Mouse (Mus musculus) v-Abl transformed pro-B cells (cell line): ENCODE data around the gene Wwp2.

Experiments used
- in situ Hi-C, 2 experiments: fragments of 400-800 bp; cut with MboI; formaldehyde crosslinking; loops; one replicate each; pipeline ENCODE4 v1.15.1; 2025; ENCODE audit not compliant: unreplicated experiment in 2 of 2

Gene Wwp2

DNA sequence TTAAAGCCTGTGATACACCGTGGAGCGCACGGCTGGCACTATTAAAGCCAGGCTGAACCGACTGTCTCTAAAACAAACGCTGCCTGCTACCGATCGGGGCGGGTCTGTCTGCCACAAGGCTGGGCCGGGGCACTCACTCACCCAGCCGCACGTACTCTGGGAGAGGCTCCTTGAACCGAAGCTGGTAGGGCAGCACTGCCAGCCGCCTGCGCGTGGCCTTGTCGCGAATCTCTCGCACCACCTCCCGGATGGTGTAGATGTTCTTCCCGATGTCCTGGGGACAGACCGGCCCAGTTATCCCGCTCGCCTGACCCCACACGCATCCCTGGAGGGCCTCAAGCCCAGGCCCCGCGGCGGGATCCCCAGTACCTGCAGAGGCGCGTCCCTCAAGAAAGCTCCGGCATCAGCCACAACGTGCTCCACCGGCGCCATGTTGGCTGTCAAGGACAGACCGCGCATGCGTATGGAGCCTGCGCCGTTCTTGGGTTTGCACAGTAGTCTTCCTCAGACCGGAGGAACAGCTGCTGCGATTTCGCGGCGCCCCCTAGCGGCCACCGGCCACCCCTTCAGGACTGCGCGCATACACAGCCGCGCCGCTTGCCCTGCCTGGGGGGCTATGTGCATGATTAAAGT lies 11.5 kb upstream of the Wwp2 start, which contains the start of gene Nob1:
TSS of gene Nob1 (minus strand) at position 455 of the 633 bp plus-strand sequence.
- in situ Hi-C loops = loop anchor here in 1 of 2 experiments (25.0 kb wide), 1 partner anchor 737 kb away; the partner anchor contains the start of gene Tango6

DNA sequence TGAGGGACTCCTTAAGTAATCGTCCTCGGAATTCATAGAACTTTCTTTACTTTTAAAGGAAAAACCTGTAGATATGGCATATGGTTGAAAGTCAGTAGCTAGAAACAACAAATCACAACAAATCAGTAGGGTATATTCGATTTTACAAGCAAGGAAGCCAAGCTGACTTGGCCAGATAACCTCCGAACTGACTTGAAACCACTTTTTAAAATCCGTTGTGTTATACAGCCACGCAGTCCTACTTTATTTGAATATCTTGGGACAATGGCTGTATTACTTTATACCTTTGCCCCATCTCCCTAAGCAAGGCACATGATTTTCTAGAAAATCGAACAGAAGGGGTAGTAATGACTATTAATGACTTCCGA lies 11.0 kb upstream of the Wwp2 start:
- in situ Hi-C loops = loop anchor here in 1 of 2 experiments (25.0 kb wide), 1 partner anchor 738 kb away; the partner anchor contains the start of gene Tango6

DNA sequence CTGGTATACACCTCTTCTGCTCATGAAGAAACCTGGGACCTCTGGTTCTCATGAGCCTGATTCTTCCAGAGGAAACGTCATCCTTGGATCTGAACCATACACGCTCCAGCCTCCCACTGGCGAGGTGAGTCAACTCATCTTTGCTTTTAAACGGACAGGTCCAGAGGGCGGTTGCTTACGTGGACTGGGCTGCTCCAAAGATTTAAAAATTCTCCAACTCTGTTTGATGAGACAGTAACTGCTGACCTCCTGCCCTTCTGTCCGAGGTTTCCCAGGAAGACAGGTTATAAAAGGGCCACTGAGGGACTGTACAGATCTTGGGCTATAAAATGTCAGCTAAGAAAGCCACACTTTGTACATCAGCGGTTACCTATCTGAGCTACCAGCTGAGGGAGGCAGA lies 5.3 kb upstream of the Wwp2 start:
- in situ Hi-C loops = loop anchor here in 1 of 2 experiments (25.0 kb wide), 1 partner anchor 744 kb away; the partner anchor contains the start of gene Tango6

DNA sequence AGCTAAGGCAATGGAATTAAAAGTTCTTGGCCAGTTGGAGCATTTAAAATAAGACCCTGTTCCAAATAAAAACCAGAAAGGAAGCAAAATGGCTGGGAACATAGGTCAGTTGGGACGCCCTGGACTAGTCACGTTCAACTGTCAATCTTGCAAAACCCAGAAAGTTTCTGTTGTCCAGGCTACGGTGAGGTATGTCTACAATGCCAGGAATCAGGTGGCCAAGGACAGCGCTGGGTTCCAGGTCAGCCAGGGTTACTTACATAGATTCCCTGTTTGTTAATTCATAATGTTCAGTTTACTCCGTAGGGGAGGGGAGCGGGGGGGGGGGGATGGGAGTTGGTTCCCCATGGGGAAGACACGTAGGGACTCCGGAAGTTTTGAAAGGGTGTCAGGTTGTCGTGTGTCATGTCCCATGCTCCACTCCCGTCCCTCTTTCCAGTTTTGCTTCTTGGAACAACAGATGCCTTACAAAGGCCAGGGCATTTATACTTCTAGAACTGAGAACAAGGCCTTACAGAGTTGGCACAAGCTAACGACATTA lies 674 bp upstream of the Wwp2 start:
- in situ Hi-C loops = loop anchor here in 1 of 2 experiments (25.0 kb wide), 1 partner anchor 748 kb away; the partner anchor contains the start of gene Tango6

DNA sequence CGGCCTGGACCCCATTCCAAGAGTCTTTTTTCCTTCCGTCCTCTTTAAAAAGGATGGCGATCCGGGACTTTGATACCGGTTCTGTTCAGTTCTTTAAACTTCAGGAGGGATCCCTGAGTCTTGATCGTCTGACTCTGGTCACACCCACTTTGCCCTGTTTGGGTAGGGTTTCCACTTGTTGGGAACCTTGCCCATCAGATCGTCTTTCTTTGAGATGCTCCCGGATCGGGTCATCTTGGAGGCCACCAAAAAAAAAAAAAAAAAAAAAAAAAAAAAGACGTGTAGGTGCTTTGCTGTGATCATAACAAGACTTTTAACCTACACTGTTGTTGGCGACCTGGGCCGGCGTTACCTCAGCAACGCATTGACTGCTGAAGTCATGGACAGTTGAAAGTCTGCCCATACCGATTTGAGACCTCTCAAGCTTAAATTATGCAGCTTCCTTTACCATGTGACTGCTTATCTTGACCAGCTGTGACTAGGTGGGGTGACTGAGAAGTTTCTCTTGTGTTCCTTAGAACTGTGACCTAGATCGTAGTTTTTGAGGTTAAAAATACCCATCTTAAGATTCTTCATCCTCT lies 766 bp downstream of the Wwp2 start:
- in situ Hi-C loops = loop anchor here in 1 of 2 experiments (25.0 kb wide), 1 partner anchor 750 kb away; the partner anchor contains the start of gene Tango6

DNA sequence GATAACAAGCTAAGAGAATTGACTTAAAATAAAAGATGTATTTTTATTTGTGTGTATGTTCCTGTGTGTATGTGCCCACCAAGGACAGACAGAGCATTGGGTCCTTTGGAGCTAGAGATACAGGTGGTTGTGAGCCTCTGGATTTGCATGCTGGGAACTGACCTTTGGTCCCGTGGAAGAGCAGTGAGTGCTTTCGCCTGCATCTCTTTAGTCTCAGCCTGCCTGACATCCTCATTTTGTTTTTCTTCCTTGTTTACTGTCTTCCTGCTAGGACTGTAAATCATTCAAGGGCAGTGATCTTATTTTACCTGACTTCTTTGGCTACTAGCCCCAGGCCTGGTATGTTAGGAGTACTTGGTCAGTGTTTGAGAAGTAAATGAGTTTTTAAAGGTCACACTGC lies 1.5 kb downstream of the Wwp2 start:
- in situ Hi-C loops = loop anchor here in 1 of 2 experiments (25.0 kb wide), 1 partner anchor 750 kb away; the partner anchor contains the start of gene Tango6

DNA sequence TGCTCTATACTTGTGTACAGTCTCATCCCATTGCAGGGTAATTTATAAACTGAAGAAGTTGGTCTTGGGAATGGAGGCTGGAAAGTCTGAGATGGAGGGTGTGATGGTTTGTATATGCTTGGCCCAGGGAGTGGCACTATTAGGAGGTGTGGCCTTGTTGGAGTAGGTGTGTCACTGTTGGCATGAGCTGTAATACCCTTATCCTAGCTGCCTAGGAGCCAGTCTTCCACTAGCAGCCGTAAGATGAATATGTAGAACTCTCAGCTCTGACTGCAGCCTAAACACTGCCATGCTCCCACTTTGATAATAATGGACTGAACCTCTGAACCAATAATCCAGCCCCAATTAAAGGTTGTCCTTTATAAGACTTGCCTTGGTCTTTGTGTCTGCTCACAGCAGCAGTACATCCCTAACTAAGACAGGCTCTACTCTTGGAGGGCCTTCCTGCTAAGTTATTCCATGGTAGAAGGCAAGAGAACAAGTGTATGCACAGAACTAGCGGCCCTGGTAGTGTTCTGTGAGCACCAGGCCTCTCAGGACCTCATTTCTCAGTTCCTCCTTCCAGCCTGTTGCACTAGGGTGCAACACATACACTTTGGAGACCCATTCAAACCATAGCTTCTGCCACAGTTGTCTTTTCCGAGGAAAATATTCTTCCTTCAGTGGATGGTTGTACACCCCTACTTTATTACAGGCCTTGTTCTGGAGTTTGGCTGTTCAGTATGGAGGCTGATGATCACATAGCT lies 3.9 kb downstream of the Wwp2 start:
- in situ Hi-C loops = loop anchor here in 1 of 2 experiments (25.0 kb wide), 1 partner anchor 753 kb away; the partner anchor contains the start of gene Tango6

DNA sequence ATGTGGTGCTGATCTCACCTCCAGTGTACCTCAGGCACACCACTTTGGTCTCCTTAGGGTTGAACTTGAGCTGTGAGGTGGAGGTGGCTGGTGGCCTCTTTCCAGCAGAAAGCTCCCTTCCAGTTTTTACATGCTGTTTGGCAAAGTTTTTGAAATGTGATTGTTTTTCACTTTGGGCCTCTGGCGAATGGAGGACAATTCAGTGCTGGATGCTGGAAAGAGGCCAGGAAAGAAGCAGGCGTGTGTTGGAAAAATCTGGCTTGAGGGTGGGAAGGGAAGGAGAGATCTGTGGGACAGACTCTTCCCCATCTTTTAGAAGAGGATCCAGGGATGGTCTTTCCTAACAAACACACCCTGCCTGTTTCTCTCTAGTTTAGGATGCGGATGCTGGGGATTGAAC lies 8.5 kb downstream of the Wwp2 start:
- in situ Hi-C loops = loop anchor here in 1 of 2 experiments (25.0 kb wide), 1 partner anchor 757 kb away; the partner anchor contains the start of gene Tango6

DNA sequence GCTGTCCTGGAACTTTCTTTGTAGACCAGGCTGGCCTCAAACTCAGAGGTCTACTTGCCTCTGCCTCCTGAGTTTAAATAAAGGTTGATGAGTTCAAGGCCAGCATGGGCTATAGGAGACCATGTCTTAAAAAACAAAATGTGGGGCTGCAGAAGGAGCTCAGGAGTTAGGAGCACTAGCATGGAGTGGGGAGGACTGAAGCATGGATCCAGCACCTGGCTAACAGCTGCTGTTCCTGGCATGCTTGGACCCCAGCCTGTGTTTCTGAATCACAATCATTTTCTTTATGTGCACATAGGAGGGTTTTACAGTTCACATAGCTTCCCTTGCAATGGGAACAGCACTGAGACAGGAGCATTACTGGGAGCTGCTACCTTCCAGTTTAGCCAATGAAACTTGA lies 11.5 kb downstream of the Wwp2 start:
- in situ Hi-C loops = loop anchor here in 1 of 2 experiments (25.0 kb wide), 1 partner anchor 760 kb away; the partner anchor contains the start of gene Tango6

DNA sequence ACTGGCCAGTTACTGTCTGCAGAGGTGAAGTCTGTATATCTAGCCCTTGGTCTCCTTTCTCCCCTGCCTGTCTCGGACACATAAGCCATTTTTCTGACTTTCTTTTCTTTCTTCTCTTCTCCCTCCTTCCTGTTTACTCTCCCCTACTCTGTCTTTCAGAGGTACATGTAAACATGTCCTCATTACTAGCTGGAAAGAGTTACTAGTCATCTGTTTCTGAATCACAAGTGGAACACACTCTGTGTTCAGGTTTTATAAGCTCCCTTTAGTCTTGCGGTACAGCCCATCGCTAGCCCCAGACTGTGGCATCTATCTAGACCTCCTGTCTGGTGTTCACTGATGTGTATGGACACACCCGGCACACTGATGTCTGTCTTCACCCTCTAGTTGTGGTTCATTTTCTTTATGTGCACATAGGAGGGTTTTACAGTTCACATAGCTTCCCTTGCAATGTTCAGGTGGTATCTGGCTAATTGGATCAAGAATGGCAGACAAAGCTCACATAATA lies 12.3 kb downstream of the Wwp2 start:
- in situ Hi-C loops = loop anchor here in 1 of 2 experiments (25.0 kb wide), 1 partner anchor 761 kb away; the partner anchor contains the start of gene Tango6

DNA sequence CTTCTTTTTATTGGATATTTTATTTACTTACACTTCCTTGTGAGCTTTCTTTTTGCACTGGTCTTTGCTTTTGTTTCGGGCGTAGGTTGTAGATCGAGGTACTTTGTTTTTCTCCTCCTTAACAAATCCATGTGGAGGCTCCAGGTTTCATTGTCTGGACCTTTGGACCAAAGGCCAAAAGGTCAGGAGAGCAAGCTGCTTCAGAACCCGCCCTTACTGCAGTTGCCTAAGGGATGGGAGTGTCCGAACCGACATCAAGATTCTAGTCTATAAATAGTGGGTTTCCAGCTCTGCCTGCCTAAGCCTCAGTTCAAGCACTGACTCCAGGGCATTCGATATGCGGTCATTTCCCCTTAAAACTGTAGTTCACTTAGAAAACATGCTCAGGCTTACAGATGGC lies 13.0 kb downstream of the Wwp2 start:
- in situ Hi-C loops = loop anchor here in 1 of 2 experiments (25.0 kb wide), 1 partner anchor 762 kb away; the partner anchor contains the start of gene Tango6

DNA sequence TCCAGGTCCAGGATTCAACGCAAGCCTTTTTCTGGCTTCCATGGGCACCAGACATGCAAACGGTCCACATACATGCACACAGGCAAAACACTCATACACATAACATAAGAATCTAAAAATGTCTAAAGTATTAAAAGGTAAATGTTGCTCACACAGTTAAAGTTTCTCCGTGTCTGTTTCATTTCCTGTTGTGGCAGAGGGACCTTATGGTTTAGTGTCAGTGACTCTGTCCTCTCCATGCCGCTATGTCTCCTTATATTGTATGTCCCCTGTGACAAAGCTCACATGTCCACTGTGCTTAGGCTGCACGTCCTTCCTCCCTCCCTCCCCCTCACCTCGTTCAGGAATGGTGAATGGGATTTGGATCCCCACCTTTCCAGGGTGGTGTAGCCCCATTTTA lies 13.5 kb downstream of the Wwp2 start:
- in situ Hi-C loops = loop anchor here (5.0 to 25.0 kb wide), 2 partner anchors 123 to 762 kb away; partner anchors contain the start of gene Tango6 (in 1 of the 2)

DNA sequence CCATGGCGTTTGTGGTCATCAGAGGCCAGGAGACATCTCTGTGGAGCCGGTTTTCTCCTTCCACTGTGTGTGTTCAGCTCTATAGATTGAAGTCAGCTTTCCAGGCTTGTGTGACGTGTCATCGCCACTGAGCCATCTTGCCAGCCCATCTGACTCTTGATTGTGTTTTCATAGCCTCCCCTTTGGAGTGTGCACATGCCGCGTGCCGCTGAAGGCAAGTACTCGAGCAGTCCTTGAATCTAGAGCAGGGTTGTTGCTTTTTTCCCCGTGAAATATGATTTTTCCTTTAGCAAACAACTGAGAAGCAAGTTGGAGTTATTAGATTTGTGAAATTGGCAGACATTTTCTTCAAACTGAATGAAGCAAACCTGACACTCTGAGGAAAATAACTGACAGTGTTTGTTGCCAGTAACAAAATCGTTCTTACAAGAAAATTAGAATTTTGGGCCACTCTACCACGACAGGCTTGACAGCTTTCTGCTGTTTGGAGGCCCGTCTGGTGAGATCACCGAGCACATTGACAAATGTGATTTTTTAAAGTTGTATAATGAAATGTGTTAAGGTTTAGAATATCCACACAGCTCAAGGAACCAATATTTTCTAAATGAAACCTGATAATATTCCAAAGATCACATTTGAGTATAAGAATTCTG lies 15.4 kb downstream of the Wwp2 start:
- in situ Hi-C loops = loop anchor here in 1 of 2 experiments (5.0 kb wide), 1 partner anchor 121 kb away; no protein-coding TSS in a partner anchor

DNA sequence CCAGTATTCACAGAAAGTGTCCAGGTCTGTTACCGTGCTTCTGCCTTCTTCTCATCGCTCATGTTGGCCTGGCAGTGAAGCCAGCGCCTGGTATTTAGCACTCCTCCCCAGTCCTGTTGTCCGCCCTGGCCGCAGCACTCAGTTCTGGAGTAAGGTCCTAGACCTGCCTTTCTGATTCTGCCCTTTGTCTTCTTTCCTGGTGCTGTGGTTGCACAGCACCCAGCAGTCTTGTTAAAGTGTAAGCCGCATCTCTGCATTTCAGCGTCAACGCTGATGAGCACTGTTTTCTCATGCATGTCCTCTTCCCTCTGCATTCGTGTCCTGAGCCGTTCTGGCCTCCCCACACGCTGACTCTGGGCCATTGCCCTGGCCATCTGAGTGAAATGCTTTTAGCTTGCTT lies 17.2 kb downstream of the Wwp2 start:
- in situ Hi-C loops = loop anchor here in 1 of 2 experiments (5.0 kb wide), 1 partner anchor 119 kb away; no protein-coding TSS in a partner anchor

DNA sequence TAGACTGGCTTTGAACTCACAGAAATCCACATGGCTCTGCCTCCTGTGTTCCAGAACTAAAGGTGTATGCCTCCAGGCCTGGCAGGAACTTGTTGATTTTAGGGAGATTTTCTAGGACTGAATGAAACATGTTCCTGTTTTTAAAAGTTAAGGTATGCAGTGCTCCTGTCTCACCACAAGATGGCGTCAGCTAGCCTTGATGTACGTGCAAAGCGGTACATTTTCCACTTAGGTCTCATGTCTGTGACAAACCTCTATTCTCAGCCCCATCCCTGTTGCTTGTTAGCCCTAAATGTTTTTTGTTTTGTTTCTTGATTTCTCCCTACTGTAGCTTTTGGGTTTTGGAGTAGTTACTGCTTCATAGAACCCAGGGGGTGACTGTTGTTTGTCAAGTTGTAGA lies 19.1 kb downstream of the Wwp2 start:
- in situ Hi-C loops = no loop called here

DNA sequence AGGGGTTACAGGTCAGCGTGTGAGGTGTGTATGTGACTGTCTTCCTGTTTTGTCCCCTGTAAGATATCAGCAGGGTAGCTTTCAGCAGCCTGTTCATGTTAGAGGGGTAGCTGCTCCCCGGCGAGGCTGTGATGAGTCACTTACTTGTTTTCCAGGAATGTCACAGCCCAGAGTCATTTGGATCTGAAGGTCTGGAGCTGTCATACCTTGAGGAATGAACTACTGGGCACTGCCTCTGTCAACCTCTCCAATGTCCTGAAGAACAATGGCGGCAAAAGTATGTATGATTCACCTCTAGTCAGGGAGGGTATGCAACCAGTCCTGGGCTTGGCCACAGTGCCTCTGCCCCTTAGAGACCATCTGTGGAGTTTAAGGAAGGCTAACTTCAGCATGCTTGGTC lies 21.6 kb downstream of the Wwp2 start:
- in situ Hi-C loops = no loop called here

DNA sequence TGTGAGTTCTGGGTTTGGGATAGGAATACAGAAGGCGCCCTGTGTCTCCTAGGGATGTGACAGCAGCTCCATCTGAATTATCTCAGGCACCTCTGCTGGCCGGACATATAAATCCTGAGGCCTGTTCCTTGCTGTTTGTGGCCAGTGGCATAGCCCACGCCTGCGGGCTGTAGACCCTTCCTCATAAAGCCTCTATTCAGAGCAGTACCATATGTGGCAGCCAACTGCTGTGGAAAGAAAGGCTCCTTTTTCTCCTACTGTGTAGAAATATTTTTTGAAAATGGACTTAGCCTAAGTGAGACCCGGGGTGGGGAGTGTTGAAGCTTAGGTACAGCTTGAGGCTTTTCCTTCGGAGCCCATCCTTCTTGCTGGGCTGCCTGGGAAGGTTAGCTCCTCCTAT lies 22.1 kb downstream of the Wwp2 start:
- in situ Hi-C loops = no loop called here

DNA sequence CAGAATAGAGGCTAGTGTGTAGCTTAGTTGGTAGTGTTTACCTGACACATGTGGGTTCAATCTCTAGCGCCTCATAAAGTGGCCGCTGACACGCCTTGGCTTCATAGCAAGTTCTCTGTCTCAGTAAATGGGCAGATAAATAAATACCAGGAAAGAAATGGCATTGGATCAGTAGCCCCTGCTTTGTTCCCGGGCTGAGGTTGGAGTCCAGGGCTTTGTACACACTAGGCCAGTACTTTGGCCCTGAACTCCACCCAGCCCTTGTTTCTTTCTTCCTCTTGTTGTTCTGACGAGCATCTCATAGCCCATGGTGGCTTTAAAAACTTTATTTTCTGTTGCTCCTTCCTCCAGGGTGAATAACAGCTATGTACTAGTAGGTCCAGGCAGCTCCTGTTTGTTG lies 26.3 kb downstream of the Wwp2 start:
- in situ Hi-C loops = loop anchor here in 1 of 2 experiments (5.0 kb wide), 2 partner anchors 50 to 105 kb away; no protein-coding TSS in a partner anchor

DNA sequence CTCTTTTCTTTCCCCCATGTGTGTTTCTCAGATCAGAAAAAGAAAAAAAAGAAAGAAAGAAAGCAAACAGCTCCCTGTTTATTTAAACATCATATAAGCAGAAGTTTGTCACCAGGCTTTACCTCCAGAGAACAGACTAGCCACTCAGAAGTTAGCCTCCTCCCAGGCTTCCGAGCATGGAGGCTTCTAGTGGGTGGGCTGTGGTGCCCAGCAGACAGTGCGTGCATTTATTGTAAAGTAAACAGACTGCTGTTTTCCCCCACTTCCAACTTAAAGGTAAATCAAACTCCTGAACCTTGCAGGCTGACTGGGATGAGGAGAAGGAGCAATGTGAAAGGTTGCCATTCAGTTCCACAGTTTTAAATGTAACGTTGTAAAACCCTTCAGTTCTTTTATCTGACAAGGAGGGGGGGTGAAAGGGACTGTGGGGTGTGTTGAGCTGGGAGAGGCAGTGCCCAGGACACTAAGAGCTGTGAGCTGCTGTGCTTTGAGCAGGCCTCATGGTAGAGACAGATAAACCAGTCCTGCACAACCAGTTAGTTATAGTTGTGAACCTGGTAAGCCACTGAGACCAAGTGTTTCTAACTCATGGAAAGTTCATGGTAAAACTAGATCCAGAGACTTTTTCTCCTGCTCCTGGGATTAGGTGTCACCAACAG lies 29.3 kb downstream of the Wwp2 start:
- in situ Hi-C loops = loop anchor here in 1 of 2 experiments (5.0 kb wide), 1 partner anchor 42 kb away; no protein-coding TSS in a partner anchor
